Mouse (Mus musculus): ENCODE measurements around the gene Areg. TPM values are rescaled to one million over a fixed set of nuclear protein-coding genes. Genes with fewer than 3 reads are reported as not detected.

Gene Areg
- polyA plus RNA-seq, 1 experiment from 2014 or later = not detected

DNA sequence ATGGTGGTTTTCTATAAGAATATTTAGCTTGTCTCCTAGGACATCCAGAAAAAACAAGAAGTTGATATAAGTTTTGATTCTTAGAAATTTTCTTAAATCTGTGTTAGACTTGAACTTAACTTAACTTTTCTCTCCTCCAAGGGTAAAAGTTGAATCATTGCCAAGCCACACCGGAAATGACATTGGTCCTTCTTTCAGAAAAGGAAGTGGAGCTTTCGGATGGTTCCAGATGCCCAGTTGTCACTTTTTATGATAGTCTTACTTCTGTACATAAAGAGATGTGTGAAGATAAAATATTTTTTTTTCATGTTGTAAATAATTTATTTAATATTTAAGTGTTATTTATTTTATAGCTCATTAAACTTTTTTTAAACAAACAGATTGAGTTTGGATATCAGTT lies 8.7 kb downstream of the Areg start:
- Histone ChIP-seq H3K4me3 (replicated peaks; ENCODE audit: low read length) (no peak overlapping the region), H3K9me3 (ENCODE audit: control insufficient read depth, low read length) (peaks cover 5% of the 10 kb centered on the region; the same call in 1 of the 2 replicates), H3K36me3 (ENCODE audit: control insufficient read depth, insufficient read depth) (no peaks in the 10 kb centered on the region), H3K4me1 (replicated peaks; ENCODE audit: control insufficient read depth, insufficient read depth, low read length) (no peaks in the 10 kb centered on the region), H3K27me3 (replicated peaks; ENCODE audit: control insufficient read depth, insufficient read depth, low read length) (no peaks in the 10 kb centered on the region), H3K4me2 (ENCODE audit: low read length) (no peak overlapping the region), H3K9ac (replicated peaks; ENCODE audit: low read depth, low read length) (no peak overlapping the region), H3K27ac (ENCODE audit: low read length) (no peak overlapping the region)
- WGBS = 88% methylated on average over 2 of the region's 2 CpGs
- no peak for ATAC-seq

GRCm38 (mm10) chr5:91156677-91157076 lies 17.3 kb downstream of the Areg start:
- no peak overlapping the region for H3K4me3 ChIP-seq (replicated peaks; ENCODE audit: low read length)
- no peak overlapping the region for H3K4me2 ChIP-seq (ENCODE audit: low read length)
- H3K27ac ChIP-seq (ENCODE audit: low read length) = no peak overlapping the region
- no peak overlapping the region for H3K9ac ChIP-seq (replicated peaks; ENCODE audit: low read depth, low read length)
- no peak for ATAC-seq
- no peaks in the 10 kb centered on the region for H3K4me1 ChIP-seq (replicated peaks; ENCODE audit: control insufficient read depth, insufficient read depth, low read length)
- no peaks in the 10 kb centered on the region for H3K27me3 ChIP-seq (replicated peaks; ENCODE audit: control insufficient read depth, insufficient read depth, low read length)
- no peaks in the 10 kb centered on the region for H3K9me3 ChIP-seq (ENCODE audit: control insufficient read depth, low read length)
- 80% methylated on average over 8 of the region's 8 CpGs for WGBS
- no peaks in the 10 kb centered on the region for H3K36me3 ChIP-seq (ENCODE audit: control insufficient read depth, insufficient read depth)

DNA sequence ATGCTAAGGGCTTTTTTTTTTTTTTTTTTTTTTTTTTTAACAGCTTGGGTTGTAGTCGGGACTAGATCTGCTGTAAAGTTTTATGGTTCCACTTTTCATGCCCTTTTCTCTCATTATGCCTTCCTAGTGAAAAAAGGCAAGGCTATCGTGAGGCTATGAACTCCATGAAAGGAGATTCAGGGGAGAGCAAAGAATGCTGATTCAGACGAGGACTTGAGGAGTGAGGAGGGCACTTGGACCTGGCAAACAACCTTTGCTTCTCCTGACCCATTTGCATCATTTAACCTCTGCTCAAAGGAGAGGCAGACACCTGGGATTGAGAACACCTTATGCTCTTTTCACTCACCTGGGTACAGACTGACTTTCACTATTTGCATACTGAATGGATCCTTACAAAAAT lies 17.8 kb downstream of the Areg start:
- Histone ChIP-seq H3K27ac (ENCODE audit: low read length) (no peak overlapping the region), H3K4me3 (replicated peaks; ENCODE audit: low read length) (no peak overlapping the region), H3K27me3 (replicated peaks; ENCODE audit: control insufficient read depth, insufficient read depth, low read length) (no peaks in the 10 kb centered on the region), H3K4me2 (ENCODE audit: low read length) (no peak overlapping the region), H3K36me3 (ENCODE audit: control insufficient read depth, insufficient read depth) (no peaks in the 10 kb centered on the region), H3K4me1 (replicated peaks; ENCODE audit: control insufficient read depth, insufficient read depth, low read length) (no peaks in the 10 kb centered on the region), H3K9ac (replicated peaks; ENCODE audit: low read depth, low read length) (no peak overlapping the region), H3K9me3 (ENCODE audit: control insufficient read depth, low read length) (no peaks in the 10 kb centered on the region)
- WGBS = 58% methylated on average over 3 of the region's 3 CpGs
- no peak for ATAC-seq

GRCm38 (mm10) chr5:91162787-91163186 lies 23.4 kb downstream of the Areg start:
- H3K4me1 ChIP-seq (replicated peaks; ENCODE audit: control insufficient read depth, insufficient read depth, low read length) = no peaks in the 10 kb centered on the region
- WGBS = 87% methylated on average over 4 of the region's 4 CpGs
- H3K4me3 ChIP-seq (replicated peaks; ENCODE audit: low read length) = no peak overlapping the region
- H3K4me2 ChIP-seq (ENCODE audit: low read length) = no peak overlapping the region
- no peak overlapping the region for H3K27ac ChIP-seq (ENCODE audit: low read length)
- H3K9me3 ChIP-seq (ENCODE audit: control insufficient read depth, low read length) = no peaks in the 10 kb centered on the region
- ATAC-seq = no peak
- H3K27me3 ChIP-seq (replicated peaks; ENCODE audit: control insufficient read depth, insufficient read depth, low read length) = no peaks in the 10 kb centered on the region
- H3K9ac ChIP-seq (replicated peaks; ENCODE audit: low read depth, low read length) = no peak overlapping the region
- no peaks in the 10 kb centered on the region for H3K36me3 ChIP-seq (ENCODE audit: control insufficient read depth, insufficient read depth)

DNA sequence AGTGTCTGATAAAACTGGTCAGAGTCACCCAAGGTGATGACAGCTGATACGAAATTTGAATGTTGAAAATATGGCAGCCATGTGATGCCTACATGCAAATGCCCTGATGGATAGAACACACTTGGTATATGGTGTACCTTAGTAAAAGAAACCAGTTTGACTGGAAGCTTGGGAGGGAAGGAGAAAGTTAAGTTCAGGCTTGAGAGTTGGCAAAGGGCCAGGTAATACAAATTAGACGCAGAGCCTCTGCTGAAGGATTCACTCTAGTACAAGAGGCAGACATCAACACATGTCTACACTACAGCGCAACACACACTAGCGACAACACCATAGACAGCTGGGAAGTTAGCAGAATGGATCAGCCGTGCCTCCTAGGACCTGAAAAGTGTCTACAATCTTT lies 27.2 kb downstream of the Areg start:
- Histone ChIP-seq H3K36me3 (ENCODE audit: control insufficient read depth, insufficient read depth) (no peaks in the 10 kb centered on the region), H3K27me3 (replicated peaks; ENCODE audit: control insufficient read depth, insufficient read depth, low read length) (no peaks in the 10 kb centered on the region), H3K4me1 (replicated peaks; ENCODE audit: control insufficient read depth, insufficient read depth, low read length) (no peaks in the 10 kb centered on the region), H3K4me3 (replicated peaks; ENCODE audit: low read length) (no peak overlapping the region), H3K9ac (replicated peaks; ENCODE audit: low read depth, low read length) (no peak overlapping the region), H3K4me2 (ENCODE audit: low read length) (no peak overlapping the region), H3K27ac (ENCODE audit: low read length) (no peak overlapping the region), H3K9me3 (ENCODE audit: control insufficient read depth, low read length) (no peaks in the 10 kb centered on the region)
- no peak for ATAC-seq
- 87% methylated on average over 5 of the region's 5 CpGs for WGBS

DNA sequence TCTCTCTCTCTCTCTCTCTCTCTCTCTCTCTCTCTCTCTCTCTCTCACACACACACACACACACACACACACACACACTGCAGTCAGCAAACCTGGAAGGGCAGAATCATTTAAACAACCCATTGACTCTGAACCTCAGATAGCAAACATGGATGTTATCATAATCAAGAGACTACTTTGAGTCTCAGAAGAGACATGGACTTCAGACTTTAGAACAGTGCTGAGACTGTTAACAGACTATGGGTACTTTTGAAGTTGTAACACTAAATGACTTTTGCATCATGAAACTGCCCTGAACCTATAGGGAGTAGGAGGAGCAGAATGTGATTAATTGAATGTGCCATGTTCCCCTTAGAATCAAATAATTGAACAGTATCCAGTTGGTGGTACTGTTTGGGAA lies 37.0 kb downstream of the Areg start:
- H3K4me2 ChIP-seq (ENCODE audit: low read length) = no peak overlapping the region
- no peak overlapping the region for H3K9ac ChIP-seq (replicated peaks; ENCODE audit: low read depth, low read length)
- no peaks in the 10 kb centered on the region for H3K36me3 ChIP-seq (ENCODE audit: control insufficient read depth, insufficient read depth)
- no peaks in the 10 kb centered on the region for H3K9me3 ChIP-seq (ENCODE audit: control insufficient read depth, low read length)
- H3K27ac ChIP-seq (ENCODE audit: low read length) = no peak overlapping the region
- ATAC-seq = no peak
- no peak overlapping the region for H3K4me3 ChIP-seq (replicated peaks; ENCODE audit: low read length)
- H3K27me3 ChIP-seq (replicated peaks; ENCODE audit: control insufficient read depth, insufficient read depth, low read length) = no peaks in the 10 kb centered on the region
- no peaks in the 10 kb centered on the region for H3K4me1 ChIP-seq (replicated peaks; ENCODE audit: control insufficient read depth, insufficient read depth, low read length)

DNA sequence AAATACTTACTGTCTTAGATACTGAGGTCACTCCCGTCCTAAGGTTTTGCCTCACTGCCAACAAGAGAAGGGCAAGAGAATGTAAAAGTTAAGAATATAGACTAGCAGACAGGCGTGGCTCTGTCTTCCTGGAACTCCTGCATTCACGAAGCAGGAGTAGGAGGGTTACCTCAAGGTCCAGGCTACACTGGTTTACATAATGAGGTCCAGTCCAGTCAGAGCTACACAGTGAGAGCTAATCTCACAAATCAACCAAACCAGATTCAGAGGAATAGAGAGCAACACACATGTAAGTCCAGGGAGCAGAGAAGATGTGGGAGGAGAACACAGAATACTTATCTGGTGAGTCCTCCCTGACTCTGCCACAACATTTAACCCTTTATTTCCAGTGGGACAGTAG lies 55.2 kb downstream of the Areg start:
- H3K27ac ChIP-seq (ENCODE audit: low read length) = no peak overlapping the region
- no peaks in the 10 kb centered on the region for H3K9me3 ChIP-seq (ENCODE audit: control insufficient read depth, low read length)
- no peak for ATAC-seq
- no peak overlapping the region for H3K4me2 ChIP-seq (ENCODE audit: low read length)
- no peaks in the 10 kb centered on the region for H3K27me3 ChIP-seq (replicated peaks; ENCODE audit: control insufficient read depth, insufficient read depth, low read length)
- WGBS = 85% methylated on average over 3 of the region's 3 CpGs
- H3K4me3 ChIP-seq (replicated peaks; ENCODE audit: low read length) = no peak overlapping the region
- H3K9ac ChIP-seq (replicated peaks; ENCODE audit: low read depth, low read length) = no peak overlapping the region
- no peaks in the 10 kb centered on the region for H3K36me3 ChIP-seq (ENCODE audit: control insufficient read depth, insufficient read depth)
- H3K4me1 ChIP-seq (replicated peaks; ENCODE audit: control insufficient read depth, insufficient read depth, low read length) = no peaks in the 10 kb centered on the region

Other genes starting within 250 kb of the Areg start
- 0.17 TPM in 1 of 2 replicates, not detected in the other for gene Cxcl1, start 248.4 kb upstream of the Areg start, polyA plus RNA-seq (2015; fragmentation: Nextera tagmentation; extraction: Ambion mirVana)
- not detected in 2 replicates for gene Cxcl2, start 235.7 kb upstream of the Areg start, polyA plus RNA-seq (2015; fragmentation: Nextera tagmentation; extraction: Ambion mirVana)
- gene Mthfd2l, start 208.5 kb upstream of the Areg start, polyA plus RNA-seq (2015; fragmentation: Nextera tagmentation; extraction: Ambion mirVana) = 58.7 and 62.8 TPM in 2 replicates
- 0.31 TPM in 1 of 2 replicates, not detected in the other for gene Epgn, start 112.1 kb upstream of the Areg start, polyA plus RNA-seq (2015; fragmentation: Nextera tagmentation; extraction: Ambion mirVana)
- gene Ereg, start 65.0 kb upstream of the Areg start, polyA plus RNA-seq (2015; fragmentation: Nextera tagmentation; extraction: Ambion mirVana) = not detected in 2 replicates

Measured in forebrain, embryonic 16.5 days (tissue).